Mouse (Mus musculus): ENCODE results near the gene Gpr152.

Gpr152 gene

DNA sequence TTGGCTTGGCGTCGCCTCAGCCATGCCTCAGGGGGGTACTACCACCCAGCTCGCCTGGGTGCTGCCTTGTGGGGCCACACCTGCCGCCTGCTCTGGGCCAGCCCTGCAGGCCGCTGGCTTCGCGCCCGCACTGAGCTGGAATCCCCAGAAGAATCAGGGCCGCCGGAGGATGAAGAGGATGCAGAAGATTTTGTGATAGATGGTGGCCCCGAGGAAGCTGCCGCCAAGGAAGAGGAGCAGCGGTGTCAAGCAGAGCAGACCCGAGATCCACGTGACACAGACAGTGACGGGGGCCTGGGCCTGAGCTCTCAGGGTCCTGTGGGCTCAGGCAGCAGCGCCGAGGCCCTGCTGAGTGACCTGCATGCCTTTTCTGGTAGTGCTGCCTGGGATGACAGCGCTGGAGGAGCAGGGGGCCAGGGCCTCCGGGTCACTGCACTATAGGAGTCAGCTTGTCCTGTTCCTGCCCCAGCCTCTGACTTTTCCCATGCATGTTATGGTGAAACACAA, 16.5 kb downstream of the Gpr152 start:
- Histone ChIP-seq H3K27me3 (ENCODE audit: control insufficient read depth, insufficient read depth, low read length, poor library complexity, severe bottlenecking) (no peaks in the 10 kb centered on the region), H3K36me3 (ENCODE audit: control insufficient read depth, insufficient read depth, low read length, poor library complexity, severe bottlenecking) (peaks cover 16% of the 10 kb centered on the region)
- no peak for DNase-seq (ENCODE audit: low read depth, low spot score)

DNA sequence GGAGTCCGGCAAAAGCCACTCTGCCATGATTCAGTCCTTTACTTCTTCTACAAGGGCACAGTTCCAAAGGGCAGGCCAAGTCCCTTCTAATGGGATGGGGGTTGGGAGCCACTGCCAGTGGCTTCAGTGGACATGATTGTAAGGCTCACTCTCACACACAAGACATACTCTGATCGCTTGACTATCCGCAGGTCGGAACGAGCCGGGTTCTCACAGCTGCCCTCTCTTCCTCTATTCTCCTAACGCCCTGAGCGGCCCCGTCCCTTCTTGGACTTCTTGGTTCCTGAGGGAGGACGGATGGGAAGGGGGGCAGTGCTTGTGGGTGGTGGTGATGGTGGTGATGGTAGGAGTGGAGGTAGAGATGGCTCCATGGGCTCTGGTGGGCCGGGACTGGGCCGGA, 17.2 kb downstream of the Gpr152 start:
- Histone ChIP-seq H3K36me3 (ENCODE audit: control insufficient read depth, insufficient read depth, low read length, poor library complexity, severe bottlenecking) (peaks cover 16% of the 10 kb centered on the region), H3K27me3 (ENCODE audit: control insufficient read depth, insufficient read depth, low read length, poor library complexity, severe bottlenecking) (no peaks in the 10 kb centered on the region)
- no peak for DNase-seq (ENCODE audit: low read depth, low spot score)

DNA sequence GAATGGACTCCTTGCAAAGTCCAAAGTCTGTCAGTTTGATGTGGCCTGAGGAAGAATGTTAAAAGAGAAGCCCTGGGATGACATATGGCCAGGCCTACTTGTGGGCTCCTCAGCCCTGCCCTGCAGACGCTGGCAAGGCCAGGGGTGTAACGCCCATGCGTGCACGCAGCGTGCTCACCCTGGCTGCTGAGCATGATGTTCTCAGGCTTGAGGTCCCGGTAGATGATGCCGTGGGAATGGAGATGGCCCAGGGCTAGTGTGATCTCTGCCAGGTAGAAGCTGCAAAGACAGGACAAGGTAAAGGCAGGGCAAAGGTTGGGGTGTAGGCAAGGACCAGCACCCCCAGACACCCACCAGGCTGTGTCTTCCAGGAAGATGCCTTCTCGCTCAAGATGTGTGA, 19.5 kb downstream of the Gpr152 start:
- peaks cover 16% of the 10 kb centered on the region for H3K36me3 ChIP-seq (ENCODE audit: control insufficient read depth, insufficient read depth, low read length, poor library complexity, severe bottlenecking)
- no peaks in the 10 kb centered on the region for H3K27me3 ChIP-seq (ENCODE audit: control insufficient read depth, insufficient read depth, low read length, poor library complexity, severe bottlenecking)
- no peak for DNase-seq (ENCODE audit: low read depth, low spot score)

DNA sequence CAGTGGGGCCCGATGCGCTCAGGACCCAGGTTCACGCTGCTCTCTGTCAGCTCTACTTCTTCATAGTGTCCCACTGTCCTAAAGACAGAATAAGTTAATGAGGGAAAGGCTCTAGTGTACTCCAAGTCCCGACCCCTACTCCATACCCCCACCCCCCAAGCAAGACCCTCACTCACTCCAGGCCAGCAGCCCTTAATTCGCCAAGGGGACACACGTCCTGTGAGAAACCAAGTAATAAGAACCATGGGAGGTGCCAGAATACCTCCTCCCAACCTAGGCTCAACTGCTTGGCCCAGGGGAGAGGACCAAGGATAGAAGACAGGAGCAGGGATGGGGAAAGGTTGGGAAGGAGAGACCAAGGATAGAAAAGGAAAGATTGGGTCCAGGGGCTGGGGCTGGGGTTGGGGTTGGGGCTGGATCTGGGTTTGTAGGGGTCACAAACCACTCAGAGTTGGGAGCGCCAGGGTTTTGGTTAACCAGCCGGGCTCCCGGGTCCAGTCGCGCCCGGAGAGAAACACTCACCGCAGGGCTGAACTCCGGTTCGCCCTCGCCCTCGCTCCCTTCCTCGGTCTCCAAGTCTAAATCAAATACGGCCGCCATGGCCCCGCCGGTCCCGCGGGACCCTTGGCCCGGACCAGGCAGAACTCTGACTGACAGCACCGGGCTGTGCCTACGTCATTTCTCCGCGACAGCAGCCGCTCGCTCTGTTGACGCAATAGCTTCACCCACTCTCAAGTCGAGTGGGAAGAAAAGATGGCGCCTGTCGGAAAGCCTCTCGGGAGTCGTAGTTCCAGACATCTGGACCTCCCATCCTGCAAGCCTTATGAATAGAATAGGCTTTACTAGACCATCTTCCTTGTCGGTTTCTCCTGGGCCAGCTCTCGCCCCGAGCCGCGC, 23.3 kb downstream of the Gpr152 start, which contains the start of gene Rps6kb2:
Gene Rps6kb2 (minus strand): TSS at position 709 of the 897 bp plus-strand sequence.
- H3K36me3 ChIP-seq (ENCODE audit: control insufficient read depth, insufficient read depth, low read length, poor library complexity, severe bottlenecking) = no peaks in the 10 kb centered on the region; the same call in 1 of the 2 replicates
- DNase-seq (ENCODE audit: low read depth, low spot score) = peak; percentile 96
- H3K27me3 ChIP-seq (ENCODE audit: control insufficient read depth, insufficient read depth, low read length, poor library complexity, severe bottlenecking) = no peaks in the 10 kb centered on the region

DNA sequence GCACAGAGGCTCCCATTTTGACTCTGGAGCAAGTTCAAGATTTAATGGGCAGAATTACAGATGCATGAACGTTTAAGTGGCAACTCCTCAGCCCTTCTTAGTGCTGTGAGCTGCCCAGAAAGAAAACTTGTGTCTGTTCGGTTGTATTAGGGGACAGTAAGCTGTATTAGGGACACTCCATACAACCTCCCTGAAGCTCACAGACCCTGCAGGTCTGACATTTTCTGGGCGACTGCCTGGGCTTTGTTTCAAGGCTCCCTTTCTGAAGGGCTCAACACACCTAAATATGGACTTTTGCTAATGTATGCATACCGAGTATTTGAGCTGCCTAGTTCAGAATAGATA, 23.9 kb downstream of the Gpr152 start:
- Histone ChIP-seq H3K27me3 (ENCODE audit: control insufficient read depth, insufficient read depth, low read length, poor library complexity, severe bottlenecking) (no peaks in the 10 kb centered on the region), H3K36me3 (ENCODE audit: control insufficient read depth, insufficient read depth, low read length, poor library complexity, severe bottlenecking) (no peaks in the 10 kb centered on the region; the same call in 1 of the 2 replicates)
- DNase-seq (ENCODE audit: low read depth, low spot score) = no peak

DNA sequence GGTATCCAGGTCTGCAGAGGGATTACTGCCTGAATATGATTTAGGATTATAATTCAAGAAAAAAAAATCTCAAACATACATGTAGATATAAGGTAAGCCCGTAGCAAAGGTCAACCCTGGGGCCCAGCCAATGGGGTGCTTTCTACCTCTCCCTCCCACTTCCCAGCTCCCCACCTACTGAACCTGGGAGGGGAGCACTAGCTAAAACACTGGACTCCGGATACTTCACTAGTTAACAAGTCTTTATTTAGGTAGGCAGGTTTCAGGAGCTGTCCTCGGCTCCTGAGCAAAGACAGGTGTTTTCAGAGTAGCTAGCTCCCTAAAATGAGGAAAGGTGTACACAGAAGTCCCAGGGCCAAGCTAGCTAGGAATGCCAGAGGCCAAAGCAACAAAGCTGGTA, 24.5 kb downstream of the Gpr152 start:
- Histone ChIP-seq H3K27me3 (ENCODE audit: control insufficient read depth, insufficient read depth, low read length, poor library complexity, severe bottlenecking) (no peaks in the 10 kb centered on the region), H3K36me3 (ENCODE audit: control insufficient read depth, insufficient read depth, low read length, poor library complexity, severe bottlenecking) (no peaks in the 10 kb centered on the region; the same call in 1 of the 2 replicates)
- no peak for DNase-seq (ENCODE audit: low read depth, low spot score)

DNA sequence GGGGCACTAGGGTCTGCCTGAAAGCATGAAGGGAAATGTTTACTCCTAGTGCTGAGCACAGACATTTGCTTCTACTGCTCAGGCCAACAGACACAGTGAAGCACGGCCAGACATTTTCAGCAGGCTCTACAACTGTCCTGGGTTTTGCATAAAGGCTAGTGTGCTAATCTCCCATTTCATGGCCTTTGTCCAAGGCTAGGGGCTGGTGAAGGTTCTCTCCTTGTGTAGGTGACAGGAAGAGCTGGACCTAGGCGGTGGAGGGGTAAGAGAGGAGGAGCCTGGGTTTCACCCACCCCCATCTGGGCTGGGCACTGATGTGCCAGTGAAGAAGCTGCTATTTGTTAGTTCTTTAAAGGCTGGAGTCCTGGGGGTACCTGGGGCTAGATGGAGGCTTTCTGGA, 25.1 kb downstream of the Gpr152 start:
- no peaks in the 10 kb centered on the region; the same call in 1 of the 2 replicates for H3K36me3 ChIP-seq (ENCODE audit: control insufficient read depth, insufficient read depth, low read length, poor library complexity, severe bottlenecking)
- DNase-seq (ENCODE audit: low read depth, low spot score) = no peak
- H3K27me3 ChIP-seq (ENCODE audit: control insufficient read depth, insufficient read depth, low read length, poor library complexity, severe bottlenecking) = no peaks in the 10 kb centered on the region

DNA sequence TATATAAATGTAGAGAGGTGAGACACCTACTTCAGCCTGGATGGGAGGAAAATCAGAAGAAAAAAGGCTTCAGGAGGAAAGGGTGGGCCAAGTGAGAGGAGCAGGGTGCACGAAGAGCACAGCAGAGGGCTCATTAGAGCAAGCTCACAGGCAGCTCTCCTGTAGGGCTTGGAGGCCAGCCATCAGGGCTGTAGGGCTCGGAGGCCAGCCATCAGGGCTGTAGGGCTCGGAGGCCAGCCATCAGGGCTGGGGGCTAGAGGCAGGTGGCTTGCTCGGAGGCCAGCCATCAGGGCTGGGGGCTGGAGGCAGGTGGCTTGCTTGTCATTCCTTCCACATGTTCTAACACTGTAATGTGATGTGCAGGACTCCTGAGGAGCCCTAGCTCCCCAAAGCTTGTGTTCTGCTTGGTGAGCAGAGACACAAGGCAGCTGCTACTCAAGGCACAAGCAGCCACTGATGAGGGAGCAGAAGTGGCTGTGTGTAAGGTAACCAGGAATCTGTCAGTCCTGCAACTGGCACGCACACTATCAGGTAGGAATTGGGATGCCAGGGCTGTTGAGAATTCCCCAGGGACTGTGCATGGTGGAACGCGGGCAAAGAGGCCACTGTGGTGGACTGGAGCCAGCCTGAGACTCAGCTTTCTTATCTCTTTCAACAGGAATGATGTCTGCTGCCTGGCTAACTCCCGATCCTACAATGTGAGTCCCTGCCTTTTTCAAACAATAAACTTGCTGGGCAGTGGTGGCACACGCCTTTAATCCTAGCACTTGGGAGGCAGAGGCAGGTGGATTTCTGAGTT, 27.3 kb downstream of the Gpr152 start:
- DNase-seq (ENCODE audit: low read depth, low spot score) = no peak

DNA sequence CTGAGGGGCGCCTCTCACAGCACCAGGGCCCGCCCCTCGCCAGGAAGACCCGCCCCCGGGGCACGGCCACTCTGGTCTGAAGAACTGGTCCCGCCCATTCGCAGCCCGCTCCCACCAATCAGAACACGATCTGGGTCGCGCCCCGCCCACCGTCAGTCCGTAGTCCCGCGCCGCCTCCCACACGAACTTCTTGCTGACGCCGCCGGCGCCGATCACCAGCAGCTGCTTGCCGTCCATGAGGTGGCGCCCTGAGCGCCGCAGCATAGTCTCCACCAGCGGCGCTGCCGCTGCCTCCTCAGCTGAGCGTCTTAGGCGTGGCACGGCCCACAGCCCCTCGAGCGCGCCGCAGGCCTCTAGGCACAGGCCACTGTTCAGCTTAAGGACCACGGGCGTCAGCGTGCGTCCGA, 29.8 kb downstream of the Gpr152 start:
- no peaks in the 10 kb centered on the region; the same call in 1 of the 2 replicates for H3K36me3 ChIP-seq (ENCODE audit: control insufficient read depth, insufficient read depth, low read length, poor library complexity, severe bottlenecking)
- no peaks in the 10 kb centered on the region for H3K27me3 ChIP-seq (ENCODE audit: control insufficient read depth, insufficient read depth, low read length, poor library complexity, severe bottlenecking)
- DNase-seq (ENCODE audit: low read depth, low spot score) = peak; percentile 99

More for the DNA sequence above, 27.3 kb downstream of the Gpr152 start:
- no peaks in the 10 kb centered on the region; the same call in 1 of the 2 replicates for H3K36me3 ChIP-seq (ENCODE audit: control insufficient read depth, insufficient read depth, low read length, poor library complexity, severe bottlenecking)
- H3K27me3 ChIP-seq (ENCODE audit: control insufficient read depth, insufficient read depth, low read length, poor library complexity, severe bottlenecking) = no peaks in the 10 kb centered on the region

DNA sequence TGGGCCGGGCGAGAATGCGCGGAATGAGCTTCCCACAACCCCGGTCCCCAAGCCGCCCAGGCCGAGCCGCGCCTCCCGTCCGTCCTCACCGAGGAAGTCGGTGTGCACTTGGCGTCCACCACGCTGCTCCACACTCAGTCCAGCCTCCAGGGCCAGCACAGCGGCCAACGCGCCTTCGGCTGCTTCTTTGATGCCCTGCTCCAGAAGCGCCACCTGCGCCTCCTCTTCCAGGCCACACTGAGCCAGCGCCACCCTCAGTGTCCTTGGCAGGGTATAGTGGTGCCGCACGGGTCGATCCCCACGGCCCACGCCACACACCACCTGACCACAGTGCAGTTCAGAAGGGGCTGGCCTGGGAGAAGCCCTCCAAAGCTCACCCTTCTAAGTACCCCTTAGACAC, 30.2 kb downstream of the Gpr152 start:
- DNase-seq (ENCODE audit: low read depth, low spot score) = no peak
- H3K36me3 ChIP-seq (ENCODE audit: control insufficient read depth, insufficient read depth, low read length, poor library complexity, severe bottlenecking) = no peaks in the 10 kb centered on the region; the same call in 1 of the 2 replicates

DNA sequence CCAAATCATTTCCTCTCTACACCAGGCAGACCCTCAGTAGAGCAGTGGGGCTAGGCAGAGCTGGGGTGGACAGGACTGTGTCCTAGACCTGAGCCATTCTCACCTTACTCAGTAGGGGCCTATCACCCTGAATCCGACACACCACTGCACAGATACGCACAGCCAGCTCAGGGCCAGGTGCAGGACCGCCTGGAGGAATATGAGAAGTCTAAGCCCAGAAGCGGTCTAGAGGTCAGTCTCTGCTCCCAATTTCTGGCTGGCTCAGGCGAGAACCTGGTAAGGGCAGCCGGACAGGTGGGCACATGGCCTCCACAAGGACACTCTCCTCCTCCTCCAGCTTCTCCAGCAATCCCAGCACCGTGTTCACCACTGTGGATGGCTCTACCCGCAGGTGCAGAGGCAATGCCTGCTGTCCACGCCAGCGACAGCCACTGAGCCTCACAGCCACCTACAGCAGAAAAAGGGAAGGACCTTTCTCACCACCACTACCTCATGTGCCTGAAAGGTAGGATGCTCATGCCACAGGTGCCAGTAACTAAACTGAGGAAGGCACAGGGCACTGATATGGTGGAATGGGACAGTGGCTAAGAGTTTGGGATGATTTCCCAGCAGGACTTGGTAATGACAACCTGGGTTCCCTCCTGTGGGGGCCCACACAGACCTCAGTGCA, 31.3 kb downstream of the Gpr152 start:
- H3K27me3 ChIP-seq (ENCODE audit: control insufficient read depth, insufficient read depth, low read length, poor library complexity, severe bottlenecking) = no peaks in the 10 kb centered on the region
- peaks cover 3% of the 10 kb centered on the region for H3K36me3 ChIP-seq (ENCODE audit: control insufficient read depth, insufficient read depth, low read length, poor library complexity, severe bottlenecking)
- peak; percentile 52 for DNase-seq (ENCODE audit: low read depth, low spot score)

More for the DNA sequence above, 30.2 kb downstream of the Gpr152 start:
- H3K27me3 ChIP-seq (ENCODE audit: control insufficient read depth, insufficient read depth, low read length, poor library complexity, severe bottlenecking) = no peaks in the 10 kb centered on the region

DNA sequence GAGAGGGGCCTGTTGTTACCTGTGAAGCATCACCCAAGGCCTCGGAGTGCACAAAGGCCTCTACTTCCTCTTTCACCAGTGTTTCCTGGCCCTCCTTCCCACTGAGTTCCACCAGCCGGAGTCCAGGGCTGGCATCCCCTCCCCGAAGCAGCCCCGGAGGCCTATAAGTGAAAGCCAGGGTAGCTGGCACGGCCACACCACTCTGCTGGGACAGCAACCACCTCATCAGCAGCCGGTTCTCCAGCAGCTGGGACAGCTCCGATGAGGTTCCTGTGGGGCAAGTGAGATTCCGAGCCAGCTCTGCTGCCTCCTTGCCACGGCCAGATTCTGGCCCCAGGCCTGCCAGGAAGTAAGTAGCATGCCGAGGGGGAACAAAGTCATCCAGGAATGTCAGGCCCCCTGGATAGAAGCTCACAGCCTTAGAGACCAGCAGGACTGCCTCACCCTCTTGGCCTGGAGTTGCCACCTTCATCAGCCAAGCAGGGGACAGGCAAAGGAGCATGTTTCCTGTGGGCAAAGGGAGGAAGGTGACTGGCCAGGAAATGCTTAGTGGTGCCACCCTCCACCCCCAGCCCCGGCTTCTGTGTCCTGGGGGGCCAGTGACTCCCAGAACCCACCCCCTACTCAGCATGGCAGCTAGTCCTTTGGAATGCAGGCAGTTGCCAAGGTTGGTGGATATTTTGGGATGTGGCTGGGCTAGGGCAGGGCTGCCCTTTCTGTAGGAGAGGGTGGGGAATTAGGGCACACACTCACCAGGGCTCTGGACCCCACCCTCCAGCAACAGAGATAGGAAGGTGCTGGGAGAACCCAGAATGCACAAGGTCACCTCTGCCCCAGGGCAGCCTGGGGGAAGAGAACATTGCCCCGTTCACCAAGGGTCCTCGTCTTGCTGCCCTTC, 32.1 kb downstream of the Gpr152 start:
- Histone ChIP-seq H3K27me3 (ENCODE audit: control insufficient read depth, insufficient read depth, low read length, poor library complexity, severe bottlenecking) (no peaks in the 10 kb centered on the region), H3K36me3 (ENCODE audit: control insufficient read depth, insufficient read depth, low read length, poor library complexity, severe bottlenecking) (peaks cover 4% of the 10 kb centered on the region)
- DNase-seq (ENCODE audit: low read depth, low spot score) = peak; percentile 58

DNA sequence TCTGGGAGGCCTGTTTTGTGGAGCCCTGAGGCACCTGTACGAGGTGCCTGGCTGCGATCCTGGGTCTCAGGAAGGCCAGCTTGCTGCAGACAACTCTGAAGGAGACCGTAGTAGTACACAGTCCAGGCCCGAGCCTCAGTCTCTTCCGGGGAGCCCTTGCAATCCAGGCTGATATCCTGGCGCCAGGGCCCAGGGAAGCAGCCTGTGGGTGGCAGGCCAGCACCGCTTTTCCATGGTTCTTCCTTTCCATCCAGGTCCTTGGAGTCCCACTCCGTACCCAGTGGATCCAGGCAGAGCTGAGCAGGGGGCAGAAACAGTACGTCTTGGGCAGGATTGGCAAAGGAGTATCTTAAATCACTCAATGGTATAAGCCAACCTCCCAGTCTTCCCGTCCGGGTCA, 33.3 kb downstream of the Gpr152 start:
- Histone ChIP-seq H3K27me3 (ENCODE audit: control insufficient read depth, insufficient read depth, low read length, poor library complexity, severe bottlenecking) (no peaks in the 10 kb centered on the region), H3K36me3 (ENCODE audit: control insufficient read depth, insufficient read depth, low read length, poor library complexity, severe bottlenecking) (peaks cover 8% of the 10 kb centered on the region)
- no peak for DNase-seq (ENCODE audit: low read depth, low spot score)

Measured in splenic B cell, adult 2 months (primary cell).